Mouse (Mus musculus): ENCODE measurements around the gene Sh3tc1. TPM values are rescaled to one million over a fixed set of nuclear protein-coding genes. Genes with fewer than 3 reads are reported as not detected.
A peak's percentile ranks its signal among the peaks of the same experiment; 100 is the strongest.

The Sh3tc1 gene
- polyA plus RNA-seq, 1 experiment from 2014 or later, result 4.3 TPM

- 81% methylated on average over 7 of the region's 7 CpGs for WGBS
- no peak overlapping the region for H3K9ac ChIP-seq (ENCODE audit: low read length)
- H3K4me2 ChIP-seq (ENCODE audit: low read depth), result no peak overlapping the region
- no peak for DNase-seq (ENCODE audit: low spot score)
- peaks cover 27% of the 10 kb centered on the region for H3K27me3 ChIP-seq (ENCODE audit: control insufficient read depth, insufficient read depth, low read length)
- no peaks in the 10 kb centered on the region for H3K9me3 ChIP-seq (ENCODE audit: control insufficient read depth, low read length)
- H3K36me3 ChIP-seq (ENCODE audit: control insufficient read depth, insufficient read depth, low read length), result no peaks in the 10 kb centered on the region
- no peak overlapping the region for H3K27ac ChIP-seq (ENCODE audit: low read depth, low read length)
- H3K4me3 ChIP-seq (ENCODE audit: low read depth, low read length), result no peak overlapping the region
- no peak for ATAC-seq (ENCODE audit: insufficient read depth, low FRiP score, low TSS enrichment)
- H3K4me1 ChIP-seq (ENCODE audit: control insufficient read depth, insufficient read depth, low read length), result 0 out of 2 replicates have a peak, but pooled peaks cover 5% of the 10 kb centered on the region
Observed at GRCm38 (mm10) chr5:35676964-35677363, 62.8 kb downstream of the Sh3tc1 start.

GRCm38 (mm10) chr5:35674081-35674555 lies 65.7 kb downstream of the Sh3tc1 start:
- no peaks in the 10 kb centered on the region for H3K9me3 ChIP-seq (ENCODE audit: control insufficient read depth, low read length)
- H3K36me3 ChIP-seq (ENCODE audit: control insufficient read depth, insufficient read depth, low read length), result no peaks in the 10 kb centered on the region
- peaks cover 17% of the 10 kb centered on the region for H3K27me3 ChIP-seq (ENCODE audit: control insufficient read depth, insufficient read depth, low read length)
- ATAC-seq (ENCODE audit: insufficient read depth, low FRiP score, low TSS enrichment), result no peak
- H3K4me3 ChIP-seq (ENCODE audit: low read depth, low read length), result no peak overlapping the region
- DNase-seq (ENCODE audit: low spot score), result no peak
- WGBS, result 74% methylated on average over 4 of the region's 4 CpGs
- 0 out of 2 replicates have a peak overlapping the region, but pooled peaks have one; percentile 34 for H3K27ac ChIP-seq (ENCODE audit: low read depth, low read length)
- no peak overlapping the region for H3K4me2 ChIP-seq (ENCODE audit: low read depth)
- H3K4me1 ChIP-seq (ENCODE audit: control insufficient read depth, insufficient read depth, low read length), result 0 out of 2 replicates have a peak, but pooled peaks cover 5% of the 10 kb centered on the region
- no peak overlapping the region for H3K9ac ChIP-seq (ENCODE audit: low read length)

DNA sequence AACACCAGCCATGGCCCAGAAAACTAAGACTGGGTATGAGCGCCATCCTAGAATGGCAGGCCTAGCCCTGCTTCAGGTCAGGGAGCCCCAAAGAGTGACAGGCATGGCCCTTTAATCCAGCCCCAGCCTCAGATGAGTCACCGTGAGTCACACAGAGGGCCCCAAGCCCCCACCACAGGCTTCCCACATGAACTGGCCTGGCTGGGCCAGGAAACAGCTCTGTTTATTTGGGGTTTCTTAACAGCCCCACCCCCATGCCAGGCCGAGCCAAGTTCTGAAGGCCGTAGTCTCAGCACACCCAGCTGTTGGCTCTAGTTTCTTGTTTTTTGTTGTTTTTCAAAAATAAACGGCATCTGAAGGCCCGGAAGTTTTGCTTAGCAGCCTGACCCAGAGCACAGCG lies 66.7 kb downstream of the Sh3tc1 start:
- no peak for ATAC-seq (ENCODE audit: insufficient read depth, low FRiP score, low TSS enrichment)
- Histone ChIP-seq H3K9me3 (ENCODE audit: control insufficient read depth, low read length) (no peaks in the 10 kb centered on the region), H3K9ac (ENCODE audit: low read length) (no peak overlapping the region), H3K4me1 (ENCODE audit: control insufficient read depth, insufficient read depth, low read length) (0 out of 2 replicates have a peak, but pooled peaks cover 2% of the 10 kb centered on the region), H3K27me3 (ENCODE audit: control insufficient read depth, insufficient read depth, low read length) (peaks cover 7% of the 10 kb centered on the region), H3K4me3 (ENCODE audit: low read depth, low read length) (no peak overlapping the region), H3K4me2 (ENCODE audit: low read depth) (no peak overlapping the region), H3K36me3 (ENCODE audit: control insufficient read depth, insufficient read depth, low read length) (no peaks in the 10 kb centered on the region), H3K27ac (ENCODE audit: low read depth, low read length) (no peak overlapping the region)
- WGBS, result 67% methylated on average over 7 of the region's 7 CpGs
- DNase-seq (ENCODE audit: low spot score), result no peak

DNA sequence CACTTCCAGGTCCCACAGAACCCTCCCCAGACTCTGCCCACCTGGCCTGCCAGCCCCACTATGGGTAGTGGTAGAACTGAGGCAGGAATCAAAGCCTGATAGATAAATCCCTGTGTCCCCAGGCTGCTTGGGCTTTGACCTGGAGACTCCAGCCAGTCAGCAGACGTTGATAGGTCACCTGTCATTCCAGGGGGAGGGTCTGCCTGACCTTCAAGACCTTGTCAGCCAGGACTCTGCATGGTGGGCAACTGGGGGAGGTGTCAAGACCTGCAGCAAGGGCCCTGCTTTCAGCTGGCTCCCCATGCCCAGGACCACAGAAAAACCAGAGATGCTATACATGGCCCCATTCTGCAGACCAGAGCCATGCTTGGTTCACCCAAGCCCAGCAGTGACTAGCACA lies 67.2 kb downstream of the Sh3tc1 start:
- Histone ChIP-seq H3K9ac (ENCODE audit: low read length) (no peak overlapping the region), H3K36me3 (ENCODE audit: control insufficient read depth, insufficient read depth, low read length) (no peaks in the 10 kb centered on the region), H3K4me3 (ENCODE audit: low read depth, low read length) (no peak overlapping the region), H3K27me3 (ENCODE audit: control insufficient read depth, insufficient read depth, low read length) (peaks cover 3% of the 10 kb centered on the region; the same call in 1 of the 2 replicates), H3K27ac (ENCODE audit: low read depth, low read length) (no peak overlapping the region), H3K4me1 (ENCODE audit: control insufficient read depth, insufficient read depth, low read length) (0 out of 2 replicates have a peak, but pooled peaks cover 2% of the 10 kb centered on the region), H3K4me2 (ENCODE audit: low read depth) (no peak overlapping the region), H3K9me3 (ENCODE audit: control insufficient read depth, low read length) (no peaks in the 10 kb centered on the region)
- ATAC-seq (ENCODE audit: insufficient read depth, low FRiP score, low TSS enrichment) (no peak), DNase-seq (ENCODE audit: low spot score) (no peak)
- WGBS, result 25% methylated on average over 1 of the region's 1 CpGs

- 78% methylated on average over 9 of the region's 9 CpGs for WGBS
- Histone ChIP-seq H3K27me3 (ENCODE audit: control insufficient read depth, insufficient read depth, low read length) (no peaks in the 10 kb centered on the region), H3K4me3 (ENCODE audit: low read depth, low read length) (no peak overlapping the region), H3K9me3 (ENCODE audit: control insufficient read depth, low read length) (no peaks in the 10 kb centered on the region), H3K4me1 (ENCODE audit: control insufficient read depth, insufficient read depth, low read length) (0 out of 2 replicates have a peak, but pooled peaks cover 2% of the 10 kb centered on the region), H3K27ac (ENCODE audit: low read depth, low read length) (no peak overlapping the region), H3K4me2 (ENCODE audit: low read depth) (no peak overlapping the region), H3K36me3 (ENCODE audit: control insufficient read depth, insufficient read depth, low read length) (no peaks in the 10 kb centered on the region), H3K9ac (ENCODE audit: low read length) (no peak overlapping the region)
- no peak for ATAC-seq (ENCODE audit: insufficient read depth, low FRiP score, low TSS enrichment)
- DNase-seq (ENCODE audit: low spot score), result no peak
Observed at GRCm38 (mm10) chr5:35671474-35671891, 68.3 kb downstream of the Sh3tc1 start.

- ATAC-seq (ENCODE audit: insufficient read depth, low FRiP score, low TSS enrichment), result no peak
- H3K4me1 ChIP-seq (ENCODE audit: control insufficient read depth, insufficient read depth, low read length), result 0 out of 2 replicates have a peak, but pooled peaks cover 2% of the 10 kb centered on the region
- no peak overlapping the region for H3K9ac ChIP-seq (ENCODE audit: low read length)
- no peak overlapping the region for H3K27ac ChIP-seq (ENCODE audit: low read depth, low read length)
- no peak overlapping the region for H3K4me3 ChIP-seq (ENCODE audit: low read depth, low read length)
- H3K27me3 ChIP-seq (ENCODE audit: control insufficient read depth, insufficient read depth, low read length), result no peaks in the 10 kb centered on the region
- H3K4me2 ChIP-seq (ENCODE audit: low read depth), result no peak overlapping the region
- no peaks in the 10 kb centered on the region for H3K36me3 ChIP-seq (ENCODE audit: control insufficient read depth, insufficient read depth, low read length)
- no peaks in the 10 kb centered on the region for H3K9me3 ChIP-seq (ENCODE audit: control insufficient read depth, low read length)
- WGBS, result 55% methylated on average over 6 of the region's 6 CpGs
- DNase-seq (ENCODE audit: low spot score), result peak; percentile 29
Observed at GRCm38 (mm10) chr5:35670412-35670801, 69.4 kb downstream of the Sh3tc1 start.

- H3K4me2 ChIP-seq (ENCODE audit: low read depth), result no peak overlapping the region
- DNase-seq (ENCODE audit: low spot score), result no peak
- H3K9ac ChIP-seq (ENCODE audit: low read length), result no peak overlapping the region
- no peaks in the 10 kb centered on the region for H3K27me3 ChIP-seq (ENCODE audit: control insufficient read depth, insufficient read depth, low read length)
- no peak overlapping the region for H3K4me3 ChIP-seq (ENCODE audit: low read depth, low read length)
- no peak overlapping the region for H3K27ac ChIP-seq (ENCODE audit: low read depth, low read length)
- no peak for ATAC-seq (ENCODE audit: insufficient read depth, low FRiP score, low TSS enrichment)
- 0 out of 2 replicates have a peak, but pooled peaks cover 2% of the 10 kb centered on the region for H3K4me1 ChIP-seq (ENCODE audit: control insufficient read depth, insufficient read depth, low read length)
- 26% methylated on average over 11 of the region's 11 CpGs for WGBS
- H3K9me3 ChIP-seq (ENCODE audit: control insufficient read depth, low read length), result no peaks in the 10 kb centered on the region
- H3K36me3 ChIP-seq (ENCODE audit: control insufficient read depth, insufficient read depth, low read length), result no peaks in the 10 kb centered on the region
Observed at GRCm38 (mm10) chr5:35669747-35670411, 69.9 kb downstream of the Sh3tc1 start.

DNA sequence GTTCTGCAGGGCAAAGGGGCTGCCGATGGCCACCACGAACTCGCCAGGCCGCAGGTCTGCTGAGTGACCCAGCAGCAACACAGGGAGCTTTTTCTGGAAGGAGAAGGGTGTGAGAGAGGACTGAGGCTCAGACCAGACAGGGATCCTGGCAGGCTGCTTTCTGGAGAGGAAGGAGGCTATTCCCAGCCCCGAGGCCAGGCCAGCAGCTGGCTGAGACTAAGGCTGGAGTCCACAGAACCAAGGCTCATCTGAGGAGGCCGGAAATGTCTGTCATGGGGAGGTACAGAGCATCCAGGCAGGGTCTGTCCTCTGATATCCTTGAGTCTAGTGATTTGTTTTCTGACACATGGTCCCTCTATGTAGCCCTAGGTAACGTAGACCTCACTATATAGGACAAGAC lies 73.6 kb downstream of the Sh3tc1 start:
- Histone ChIP-seq H3K36me3 (ENCODE audit: control insufficient read depth, insufficient read depth, low read length) (no peaks in the 10 kb centered on the region), H3K27ac (ENCODE audit: low read depth, low read length) (no peak overlapping the region), H3K9ac (ENCODE audit: low read length) (no peak overlapping the region), H3K27me3 (ENCODE audit: control insufficient read depth, insufficient read depth, low read length) (no peaks in the 10 kb centered on the region), H3K9me3 (ENCODE audit: control insufficient read depth, low read length) (no peaks in the 10 kb centered on the region), H3K4me2 (ENCODE audit: low read depth) (no peak overlapping the region), H3K4me3 (ENCODE audit: low read depth, low read length) (no peak overlapping the region), H3K4me1 (ENCODE audit: control insufficient read depth, insufficient read depth, low read length) (no peaks in the 10 kb centered on the region)
- ATAC-seq (ENCODE audit: insufficient read depth, low FRiP score, low TSS enrichment) (no peak), DNase-seq (ENCODE audit: low spot score) (no peak)
- WGBS, result 86% methylated on average over 7 of the region's 7 CpGs

GRCm38 (mm10) chr5:35662021-35662545 lies 77.7 kb downstream of the Sh3tc1 start:
- 89% methylated on average over 9 of the region's 9 CpGs for WGBS
- H3K4me2 ChIP-seq (ENCODE audit: low read depth), result no peak overlapping the region
- H3K9ac ChIP-seq (ENCODE audit: low read length), result no peak overlapping the region
- DNase-seq (ENCODE audit: low spot score), result no peak
- H3K36me3 ChIP-seq (ENCODE audit: control insufficient read depth, insufficient read depth, low read length), result no peaks in the 10 kb centered on the region
- no peak overlapping the region for H3K27ac ChIP-seq (ENCODE audit: low read depth, low read length)
- H3K9me3 ChIP-seq (ENCODE audit: control insufficient read depth, low read length), result no peaks in the 10 kb centered on the region
- H3K27me3 ChIP-seq (ENCODE audit: control insufficient read depth, insufficient read depth, low read length), result no peaks in the 10 kb centered on the region
- no peaks in the 10 kb centered on the region for H3K4me1 ChIP-seq (ENCODE audit: control insufficient read depth, insufficient read depth, low read length)
- no peak for ATAC-seq (ENCODE audit: insufficient read depth, low FRiP score, low TSS enrichment)
- no peak overlapping the region for H3K4me3 ChIP-seq (ENCODE audit: low read depth, low read length)

Measured in neural tube, embryonic 11.5 days (tissue).